Comparison of ENCODE assay signal across 8 mouse cellular contexts in genomic region chr7:51862842-51863241, GRCm38 (mm10). TPM values are rescaled to one million over a fixed set of nuclear protein-coding genes. Genes with fewer than 3 reads are reported as not detected.
A peak's percentile ranks its signal among the peaks of the same experiment; 100 is the strongest.
DNase-seq lines count a peak whose midpoint lies in the region; ATAC-seq lines count a peak whose summit lies in the region.

No protein-coding gene starts in this region.

- no peak overlapping the region for H3K27ac ChIP-seq in heart, embryonic 15.5 days
- no peak overlapping the region; the same call in 1 of the 2 replicates for H3K27ac ChIP-seq in hindbrain, embryonic 13.5 days
- no peak overlapping the region for H3K27ac ChIP-seq in midbrain, embryonic 13.5 days

- H3K4me3 ChIP-seq in heart, embryonic 15.5 days: peak overlapping the region; percentile 87
- H3K4me3 ChIP-seq in hindbrain, embryonic 13.5 days: peak overlapping the region; percentile 69
- peak overlapping the region; percentile 73 for H3K4me3 ChIP-seq in midbrain, embryonic 13.5 days (replicated peaks)

- intact Hi-C loops in gastrocnemius, postnatal 14 days (cut with DNase I; ENCODE audit: low total_unique reads): no loop called here

- no peaks in the 10 kb centered on the region for H3K9me3 ChIP-seq in heart, embryonic 15.5 days (replicated peaks)
- no peaks in the 10 kb centered on the region for H3K9me3 ChIP-seq in hindbrain, embryonic 13.5 days
- no peaks in the 10 kb centered on the region for H3K9me3 ChIP-seq in midbrain, embryonic 13.5 days

- DNase-seq in heart, adult 9 months (ENCODE audit: low spot score in 2 of 2): no peak
- DNase-seq in R1 (ENCODE audit: low read depth, low spot score): peak; percentile 20
- DNase-seq in layer of hippocampus, adult 9-10 months (ENCODE audit: low spot score): no peak
- DNase-seq in thymus, postnatal 10 days (ENCODE audit: low spot score in 2 of 2): no peak
- no peak for DNase-seq in gastrocnemius, postnatal 14 days

- no peak for ATAC-seq in heart, embryonic 15.5 days (replicated peaks; ENCODE audit: insufficient number of reproducible peaks, insufficient read depth, low FRiP score, low read depth)
- ATAC-seq in hindbrain, embryonic 13.5 days (ENCODE audit: low FRiP score): no peak
- ATAC-seq in midbrain, embryonic 13.5 days: no peak

- no peaks in the 10 kb centered on the region; the same call in none of the 2 replicates for H3K36me3 ChIP-seq in heart, embryonic 15.5 days
- no peaks in the 10 kb centered on the region for H3K36me3 ChIP-seq in hindbrain, embryonic 13.5 days
- peaks cover 4% of the 10 kb centered on the region; the same call in 1 of the 2 replicates for H3K36me3 ChIP-seq in midbrain, embryonic 13.5 days

- peaks cover 13% of the 10 kb centered on the region for H3K4me1 ChIP-seq in heart, embryonic 15.5 days (replicated peaks)
- H3K4me1 ChIP-seq in hindbrain, embryonic 13.5 days (replicated peaks): peaks cover 28% of the 10 kb centered on the region
- peaks cover 45% of the 10 kb centered on the region for H3K4me1 ChIP-seq in midbrain, embryonic 13.5 days (replicated peaks)

- H3K4me2 ChIP-seq in heart, embryonic 15.5 days: peak overlapping the region; percentile 94
- peak overlapping the region; percentile 83 for H3K4me2 ChIP-seq in hindbrain, embryonic 13.5 days
- peak overlapping the region; percentile 87 for H3K4me2 ChIP-seq in midbrain, embryonic 13.5 days (replicated peaks)

- 55% methylated on average over 3 of the region's 3 CpGs for WGBS in heart, embryonic 15.5 days
- 81% methylated on average over 3 of the region's 3 CpGs for WGBS in hindbrain, embryonic 13.5 days
- WGBS in midbrain, embryonic 13.5 days: 76% methylated on average over 3 of the region's 3 CpGs

- no peaks in the 10 kb centered on the region for H3K27me3 ChIP-seq in heart, embryonic 15.5 days
- no peaks in the 10 kb centered on the region for H3K27me3 ChIP-seq in hindbrain, embryonic 13.5 days
- H3K27me3 ChIP-seq in midbrain, embryonic 13.5 days: no peaks in the 10 kb centered on the region

- peak overlapping the region; percentile 45; the same call in 1 of the 2 replicates for H3K9ac ChIP-seq in heart, embryonic 15.5 days
- peak overlapping the region; percentile 70 for H3K9ac ChIP-seq in hindbrain, embryonic 13.5 days
- H3K9ac ChIP-seq in midbrain, embryonic 13.5 days (replicated peaks): peak overlapping the region; percentile 55

RNA-seq across cellular contexts. Expression of gene Fancf, which starts 0.8 kb away (rescaled TPM):
- polyA plus RNA-seq in heart, embryonic 15.5 days (2015; fragmentation: Nextera tagmentation; extraction: Ambion mirVana): 5.3 and 6.6 TPM in 2 replicates
- polyA plus RNA-seq in hindbrain, embryonic 13.5 days (2015; fragmentation: Nextera tagmentation; extraction: Ambion mirVana): 6.4 and 7.5 TPM in 2 replicates
- 6.6 and 9.8 TPM in 2 replicates for polyA plus RNA-seq in midbrain, embryonic 13.5 days (2015; fragmentation: Nextera tagmentation; extraction: Ambion mirVana)
- 1 to 10 TPM; 2.3 to 2.8 TPM for total RNA-seq in gastrocnemius, postnatal 14 days (2021)

RNA-seq across cellular contexts. Expression of gene Gas2, which starts 1.0 kb away (rescaled TPM):
- 7.2 and 10.2 TPM in 2 replicates for polyA plus RNA-seq in heart, embryonic 15.5 days (2015; fragmentation: Nextera tagmentation; extraction: Ambion mirVana)
- polyA plus RNA-seq in hindbrain, embryonic 13.5 days (2015; fragmentation: Nextera tagmentation; extraction: Ambion mirVana): 13.0 and 16.6 TPM in 2 replicates
- polyA plus RNA-seq in midbrain, embryonic 13.5 days (2015; fragmentation: Nextera tagmentation; extraction: Ambion mirVana): 16.3 and 20.1 TPM in 2 replicates
- 1 to 10 TPM; 8.7 to 9.8 TPM for total RNA-seq in gastrocnemius, postnatal 14 days (2021)
